Mouse (Mus musculus) heart, postnatal 0 days (tissue): ENCODE data around the gene Tnfrsf13c.

Experiments
- CTCF ChIP-seq: IDR thresholded peaks from 2 replicates; pipeline ENCODE4 v1.5.1; 2016; ENCODE audit warnings: antibody characterized with exemption, control low read depth, low read depth
- EP300 ChIP-seq: IDR thresholded peaks from 2 replicates; pipeline ENCODE4 v1.6.1; 2016; ENCODE audit warnings: antibody characterized with exemption, low read depth

DNA sequence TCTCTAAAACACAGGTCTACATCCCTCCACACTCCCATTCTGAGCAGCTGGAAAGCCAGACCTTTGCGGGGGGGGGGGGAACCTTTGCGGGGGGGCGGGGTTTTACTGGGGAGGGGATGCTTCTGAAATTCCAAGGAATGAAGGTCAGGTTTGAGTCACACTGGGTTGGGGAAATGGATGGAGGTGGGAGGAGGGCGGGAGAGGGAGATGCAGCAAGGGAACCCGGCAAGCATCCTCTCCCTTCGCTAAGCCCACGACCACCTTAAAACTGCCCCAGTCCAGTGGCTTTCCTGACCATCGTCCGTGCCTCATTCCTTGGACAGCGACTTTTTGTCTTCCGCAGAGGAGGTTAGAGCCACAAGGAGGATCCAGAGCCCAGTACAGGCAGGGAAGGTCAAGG lies 12.9 kb downstream of the Tnfrsf13c start:
- TF ChIP-seq CTCF (no peak), EP300 (no peak)
